Mouse (Mus musculus) spleen, postnatal 4 days (tissue): Measurements from ENCODE around the gene Nsg2.
"Not testable (repeated sequence)": the region's sequence is repeated elsewhere in the genome, so short reads cannot be mapped to it uniquely, and the experiment has no call there.

ENCODE experiments used
- DNase-seq, 2 experiments: peaks; one replicate each; pipeline ENCODE4 v3.0.0; 2022; ENCODE audit warnings: low spot score in 2 of 2

Gene Nsg2

GRCm38 (mm10) chr11:32000281-32000680 is at the start of gene Nsg2:
Gene Nsg2 (plus strand): TSS chr11:32000463.
- peak; percentile 50 to 76 for DNase-seq

GRCm38 (mm10) chr11:31960071-31960470 is 40.2 kb upstream of the Nsg2 start:
- peak in 1 of 2 experiments; percentile 14 for DNase-seq

- no peak for DNase-seq
Measured at GRCm38 (mm10) chr11:31963993-31964392, 36.3 kb upstream of the Nsg2 start.

- DNase-seq = no peak
Measured at GRCm38 (mm10) chr11:31965256-31966134, 34.8 kb upstream of the Nsg2 start, which contains the start of gene 4930524B15Rik. Gene 4930524B15Rik (plus strand): TSS chr11:31965592.

GRCm38 (mm10) chr11:31974132-31974531 is 26.1 kb upstream of the Nsg2 start:
- no peak for DNase-seq

- no peak for DNase-seq
Measured at GRCm38 (mm10) chr11:31974826-31975225, 25.4 kb upstream of the Nsg2 start.

- DNase-seq = no peak
Measured at GRCm38 (mm10) chr11:31975678-31976077, 24.6 kb upstream of the Nsg2 start.

- DNase-seq = no peak
Measured at GRCm38 (mm10) chr11:31976137-31976536, 24.1 kb upstream of the Nsg2 start.

- not testable (repeated sequence) for DNase-seq
Measured at GRCm38 (mm10) chr11:31980089-31980488, 20.2 kb upstream of the Nsg2 start.

- DNase-seq = no peak
Measured at GRCm38 (mm10) chr11:31981830-31982229, 18.4 kb upstream of the Nsg2 start.

- DNase-seq = not testable (repeated sequence)
Measured at GRCm38 (mm10) chr11:31982247-31982943, 17.9 kb upstream of the Nsg2 start.

GRCm38 (mm10) chr11:31983249-31983648 is 17.0 kb upstream of the Nsg2 start:
- DNase-seq = no peak

GRCm38 (mm10) chr11:31984786-31985185 is 15.5 kb upstream of the Nsg2 start:
- no peak for DNase-seq

- no peak for DNase-seq
Measured at GRCm38 (mm10) chr11:31992535-31992934, 7.7 kb upstream of the Nsg2 start.

- no peak for DNase-seq
Measured at GRCm38 (mm10) chr11:31999716-32000115, 547 bp upstream of the Nsg2 start.

GRCm38 (mm10) chr11:32001181-32001910 is 1.1 kb downstream of the Nsg2 start:
- DNase-seq = no peak

- no peak for DNase-seq
Measured at GRCm38 (mm10) chr11:32002670-32003072, 2.4 kb downstream of the Nsg2 start.

- DNase-seq = not testable (repeated sequence)
Measured at GRCm38 (mm10) chr11:32008049-32008448, 7.8 kb downstream of the Nsg2 start.

- no peak for DNase-seq
Measured at GRCm38 (mm10) chr11:32008852-32009251, 8.6 kb downstream of the Nsg2 start.

- no peak for DNase-seq
Measured at GRCm38 (mm10) chr11:32009961-32010662, 9.8 kb downstream of the Nsg2 start.

- peak in 1 of 2 experiments; percentile 19 for DNase-seq
Measured at GRCm38 (mm10) chr11:32010663-32010970, 10.4 kb downstream of the Nsg2 start.
